Mouse (Mus musculus): ENCODE measurements around the gene Cmtr1.

Cmtr1 gene

GRCm38 (mm10) chr17:29669030-29669429, 8.6 kb downstream of the Cmtr1 start:
- DNase-seq (ENCODE audit: low read depth, low spot score) = no peak

DNA sequence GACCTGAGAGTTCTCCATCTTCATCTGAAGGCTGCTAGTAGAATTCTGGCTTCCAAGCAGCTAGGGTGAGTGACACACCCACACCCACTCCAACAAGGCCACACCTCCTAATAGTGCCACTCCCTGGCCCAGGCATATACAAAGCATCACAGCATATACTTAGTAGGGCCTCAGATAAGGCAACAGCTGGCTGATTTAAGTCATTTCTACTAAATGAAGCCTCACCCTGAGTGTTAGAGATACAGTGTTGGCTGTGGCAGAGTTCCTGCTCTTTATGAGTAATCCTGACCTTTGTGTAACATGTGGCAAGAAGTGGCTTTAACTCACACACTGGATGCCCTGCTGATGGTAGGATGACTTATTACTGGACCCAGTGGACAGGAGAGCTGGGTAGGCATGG, 9.5 kb downstream of the Cmtr1 start:
- DNase-seq (ENCODE audit: low read depth, low spot score) = no peak

- DNase-seq (ENCODE audit: low read depth, low spot score) = no peak
Measured at GRCm38 (mm10) chr17:29671021-29671420, 10.6 kb downstream of the Cmtr1 start.

DNA sequence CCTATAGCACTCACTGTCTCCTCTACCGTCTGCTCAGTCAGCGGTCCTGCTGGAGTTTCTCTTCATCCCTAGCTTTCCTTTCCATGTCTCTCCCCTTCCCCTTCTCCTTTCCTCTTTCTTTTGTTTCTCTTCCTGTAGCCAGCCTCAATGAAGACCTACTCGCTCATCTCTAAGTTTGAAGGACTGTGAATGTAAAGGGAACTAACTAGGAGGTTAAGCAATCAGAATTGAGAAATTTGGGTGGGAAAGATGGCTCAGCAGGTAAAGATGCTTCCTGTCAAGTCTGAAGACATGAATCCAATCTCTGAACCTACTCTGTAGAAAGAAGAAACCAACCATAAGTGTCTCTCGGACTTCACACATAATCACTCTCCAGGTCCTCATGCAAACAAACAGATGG, 12.9 kb downstream of the Cmtr1 start:
- DNase-seq (ENCODE audit: low read depth, low spot score) = no peak

GRCm38 (mm10) chr17:29678526-29678925, 18.1 kb downstream of the Cmtr1 start:
- no peak for DNase-seq (ENCODE audit: low read depth, low spot score)

GRCm38 (mm10) chr17:29679038-29679767, 18.8 kb downstream of the Cmtr1 start:
- DNase-seq (ENCODE audit: low read depth, low spot score) = no peak

GRCm38 (mm10) chr17:29680174-29680573, 19.8 kb downstream of the Cmtr1 start:
- no peak for DNase-seq (ENCODE audit: low read depth, low spot score)

GRCm38 (mm10) chr17:29680921-29681320, 20.5 kb downstream of the Cmtr1 start:
- no peak for DNase-seq (ENCODE audit: low read depth, low spot score)

DNA sequence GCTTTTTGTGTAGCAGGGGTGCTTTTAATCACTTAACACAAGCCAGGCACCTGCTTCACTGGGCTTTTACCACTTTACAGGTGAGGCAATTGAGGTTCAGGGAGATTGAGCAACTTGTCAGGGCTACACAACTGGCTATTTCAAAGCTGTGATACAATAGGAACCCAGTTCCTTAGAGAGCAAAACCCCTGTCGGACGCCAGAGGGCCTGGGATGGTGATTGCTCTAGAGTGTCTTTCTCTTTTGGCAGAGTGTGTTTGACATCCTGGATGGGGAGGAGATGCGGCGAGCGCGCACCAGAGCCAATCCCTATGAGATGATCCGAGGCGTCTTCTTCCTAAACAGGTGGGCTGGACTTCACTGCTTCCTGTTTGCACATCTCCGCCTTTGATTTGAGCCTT, 21.3 kb downstream of the Cmtr1 start:
- DNase-seq (ENCODE audit: low read depth, low spot score) = peak; percentile 49

- DNase-seq (ENCODE audit: low read depth, low spot score) = no peak
Measured at GRCm38 (mm10) chr17:29682261-29682660, 21.9 kb downstream of the Cmtr1 start.

DNA sequence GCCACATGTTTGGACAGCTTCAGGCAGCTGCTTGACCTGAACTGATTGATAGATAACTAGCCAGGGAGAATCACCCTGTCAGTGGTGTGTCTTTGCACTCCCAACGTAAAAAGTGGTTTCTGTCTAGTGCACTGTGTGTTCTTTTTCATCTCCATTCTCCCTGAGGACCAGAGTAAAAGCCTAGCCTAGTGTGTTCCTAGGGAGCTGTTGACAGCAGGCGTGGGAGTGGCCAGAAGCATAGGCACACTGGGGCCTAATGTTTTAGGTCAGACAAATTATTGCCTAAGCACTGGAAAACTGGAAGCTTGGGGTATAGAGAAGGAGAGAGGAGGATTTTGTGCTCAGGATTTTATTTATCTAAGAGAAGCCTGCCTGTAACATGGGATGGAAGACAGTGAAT, 22.7 kb downstream of the Cmtr1 start:
- DNase-seq (ENCODE audit: low read depth, low spot score) = no peak

GRCm38 (mm10) chr17:29684275-29684674, 23.9 kb downstream of the Cmtr1 start:
- no peak for DNase-seq (ENCODE audit: low read depth, low spot score)

DNA sequence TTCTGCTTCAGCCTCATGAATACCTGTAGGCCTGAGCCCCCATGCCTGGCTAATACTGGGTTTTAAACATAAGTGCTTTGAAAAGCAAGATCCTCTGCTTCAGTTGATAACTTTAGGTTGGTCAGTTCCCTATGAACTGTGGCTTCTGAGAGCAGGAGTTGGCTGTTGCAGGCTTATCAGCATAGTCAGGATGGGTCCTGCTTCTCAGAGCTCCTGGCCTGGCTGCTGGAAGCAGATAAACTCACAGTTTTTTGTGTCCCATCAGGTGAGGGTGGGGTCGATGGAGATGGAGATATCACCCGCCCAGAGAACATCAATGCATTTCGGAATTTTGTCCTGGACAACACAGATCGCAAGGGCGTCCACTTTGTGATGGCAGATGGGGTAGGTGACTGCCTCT, 26.4 kb downstream of the Cmtr1 start:
- no peak for DNase-seq (ENCODE audit: low read depth, low spot score)

- DNase-seq (ENCODE audit: low read depth, low spot score) = no peak
Measured at GRCm38 (mm10) chr17:29687373-29687772, 27.0 kb downstream of the Cmtr1 start.

GRCm38 (mm10) chr17:29688610-29689009, 28.2 kb downstream of the Cmtr1 start:
- no peak for DNase-seq (ENCODE audit: low read depth, low spot score)

DNA sequence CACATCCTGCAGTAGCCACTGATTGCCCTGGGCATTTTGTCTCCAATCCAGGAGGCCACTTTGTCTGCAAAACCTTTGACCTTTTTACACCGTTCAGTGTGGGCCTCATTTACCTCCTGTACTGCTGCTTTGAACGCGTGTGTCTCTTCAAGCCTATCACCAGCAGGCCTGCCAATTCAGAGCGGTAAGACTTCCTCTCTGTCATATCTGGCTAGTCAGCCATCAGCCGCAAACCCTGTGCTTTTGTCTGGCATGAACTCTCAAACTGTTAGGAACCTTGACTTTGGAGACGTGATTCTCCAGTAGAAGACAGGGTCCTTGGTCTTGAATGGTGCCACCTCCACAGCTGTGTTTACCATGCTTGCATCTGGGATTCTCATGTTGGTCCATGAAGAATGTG, 29.9 kb downstream of the Cmtr1 start:
- no peak for DNase-seq (ENCODE audit: low read depth, low spot score)

GRCm38 (mm10) chr17:29692827-29693226, 32.4 kb downstream of the Cmtr1 start:
- DNase-seq (ENCODE audit: low read depth, low spot score) = no peak

- DNase-seq (ENCODE audit: low read depth, low spot score) = no peak
Measured at GRCm38 (mm10) chr17:29693571-29693970, 33.2 kb downstream of the Cmtr1 start.

GRCm38 (mm10) chr17:29694516-29694915, 34.1 kb downstream of the Cmtr1 start:
- DNase-seq (ENCODE audit: low read depth, low spot score) = peak; percentile 83

DNA sequence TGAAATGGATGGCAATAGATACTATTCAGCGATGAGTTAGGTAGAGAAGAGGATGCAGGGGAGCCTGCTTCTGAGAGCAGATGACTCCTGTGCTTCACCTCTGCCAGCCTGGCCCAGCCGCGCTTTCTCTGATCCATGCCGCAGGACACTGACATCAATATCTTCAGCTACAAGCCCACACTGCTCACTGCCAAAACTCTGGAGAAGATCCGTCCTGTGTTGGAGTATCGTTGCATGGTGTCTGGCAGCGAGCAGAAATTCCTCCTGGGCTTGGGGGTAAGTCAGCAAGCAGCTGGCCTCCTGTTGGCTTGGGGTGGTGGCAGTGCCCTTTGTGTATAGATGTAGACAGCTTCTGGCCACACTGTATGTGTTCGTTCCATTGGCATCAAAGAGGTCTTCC, 36.5 kb downstream of the Cmtr1 start:
- DNase-seq (ENCODE audit: low read depth, low spot score) = no peak

GRCm38 (mm10) chr17:29698421-29698820, 38.0 kb downstream of the Cmtr1 start:
- DNase-seq (ENCODE audit: low read depth, low spot score) = no peak

DNA sequence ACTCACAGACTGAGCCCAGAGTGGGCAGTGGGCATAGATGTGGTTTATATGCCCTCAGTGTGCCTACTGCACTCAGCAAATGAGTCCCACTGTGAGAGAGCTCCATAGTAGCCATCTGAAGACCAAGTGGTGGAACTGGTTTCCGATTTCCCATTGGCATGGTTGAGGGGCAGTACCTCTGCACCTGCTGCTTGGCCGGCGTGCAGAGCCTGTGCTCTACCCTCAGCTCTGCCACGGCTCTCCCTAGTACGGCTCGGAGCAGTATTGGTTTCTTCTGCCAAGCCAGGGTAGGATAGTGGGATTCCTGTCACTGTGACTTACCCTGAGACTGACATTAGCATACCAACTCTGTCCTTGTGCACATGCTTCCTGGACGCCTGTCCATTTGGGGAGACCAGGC, 40.2 kb downstream of the Cmtr1 start:
- DNase-seq (ENCODE audit: low read depth, low spot score) = no peak

- DNase-seq (ENCODE audit: low read depth, low spot score) = no peak
Measured at GRCm38 (mm10) chr17:29702938-29703710, 42.7 kb downstream of the Cmtr1 start.

Data from ZHBTc4 (cell line).